Comparison of ENCODE assay signal across 16 mouse cellular contexts in the genomic region with DNA sequence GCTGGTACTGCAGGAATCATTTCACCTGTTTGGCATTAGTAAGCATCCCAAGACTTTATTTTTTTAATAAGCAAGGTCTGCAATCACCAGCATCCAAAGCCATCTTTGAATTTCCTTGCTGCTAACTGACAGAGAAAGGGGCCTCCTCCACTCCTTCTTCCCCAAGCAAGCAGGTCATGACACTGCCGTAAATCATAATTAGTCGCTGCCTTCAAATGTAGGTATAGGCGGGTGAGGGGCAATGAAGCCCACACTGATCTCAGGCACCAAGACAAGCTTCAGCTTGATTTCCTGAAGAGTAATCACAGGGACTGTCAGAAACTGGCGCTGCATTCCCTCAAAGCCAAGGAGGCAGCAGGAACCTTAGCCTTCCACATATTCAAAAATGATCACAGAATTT.
"Had no signal": no experiment of that assay in that cellular context is flagged by ENCODE, and none has a peak within 500 bp of the region (broad histone marks: within the 10 kb centered on the region; RNA-seq: fewer than 3 reads in every experiment).

No protein-coding gene starts in this region.

- H3K27ac ChIP-seq: layer of hippocampus, adult 2 months; limb, embryonic 15.5 days; liver, embryonic 12.5 days; midbrain, embryonic 15.5 days; neural tube, embryonic 12.5 days; stomach, embryonic 15.5 days had no signal

- H3K4me2 ChIP-seq: limb, embryonic 15.5 days; liver, embryonic 12.5 days; lung, embryonic 14.5 days; midbrain, embryonic 11.5 days; midbrain, embryonic 15.5 days; neural tube, embryonic 12.5 days; stomach, embryonic 15.5 days had no signal

- H3K9me3 ChIP-seq: limb, embryonic 15.5 days; liver, embryonic 12.5 days; midbrain, embryonic 15.5 days; neural tube, embryonic 12.5 days; stomach, embryonic 15.5 days had no signal

- H3K27me3 ChIP-seq: limb, embryonic 15.5 days; liver, embryonic 12.5 days; midbrain, embryonic 15.5 days; neural tube, embryonic 12.5 days; stomach, embryonic 15.5 days had no signal

- H3K4me1 ChIP-seq: limb, embryonic 15.5 days; liver, embryonic 12.5 days; midbrain, embryonic 15.5 days; neural tube, embryonic 12.5 days; stomach, embryonic 15.5 days had no signal

- ATAC-seq: liver, embryonic 12.5 days; midbrain, embryonic 15.5 days had no signal

- H3K4me3 ChIP-seq: layer of hippocampus, adult 2 months; limb, embryonic 15.5 days; liver, embryonic 12.5 days; midbrain, embryonic 15.5 days; neural tube, embryonic 12.5 days; stomach, embryonic 15.5 days had no signal

- DNase-seq: kidney, postnatal 10 days; kidney, postnatal 4 days; left cerebral cortex, postnatal 4 days; lung, embryonic 14.5 days; lung, postnatal 10 days; lung, postnatal 4 days; right cerebral cortex, postnatal 4 days; thymus, adult 2 months; thymus, postnatal 36 days had no signal

- H3K9ac ChIP-seq: limb, embryonic 15.5 days; liver, embryonic 12.5 days; lung, embryonic 14.5 days; midbrain, embryonic 15.5 days; neural tube, embryonic 12.5 days; stomach, embryonic 15.5 days had no signal

- H3K36me3 ChIP-seq: limb, embryonic 15.5 days; liver, embryonic 12.5 days; midbrain, embryonic 15.5 days; neural tube, embryonic 12.5 days; stomach, embryonic 15.5 days had no signal
